Mouse (Mus musculus) induced T-regulatory cell, adult 2 months (primary cell): ENCODE data around the gene Ros1.

Source experiments
- DNase-seq: peaks from one replicate; pipeline ENCODE4 v3.0.0-alpha.2; 2012; ENCODE audit warnings: low read depth

Gene Ros1

DNA sequence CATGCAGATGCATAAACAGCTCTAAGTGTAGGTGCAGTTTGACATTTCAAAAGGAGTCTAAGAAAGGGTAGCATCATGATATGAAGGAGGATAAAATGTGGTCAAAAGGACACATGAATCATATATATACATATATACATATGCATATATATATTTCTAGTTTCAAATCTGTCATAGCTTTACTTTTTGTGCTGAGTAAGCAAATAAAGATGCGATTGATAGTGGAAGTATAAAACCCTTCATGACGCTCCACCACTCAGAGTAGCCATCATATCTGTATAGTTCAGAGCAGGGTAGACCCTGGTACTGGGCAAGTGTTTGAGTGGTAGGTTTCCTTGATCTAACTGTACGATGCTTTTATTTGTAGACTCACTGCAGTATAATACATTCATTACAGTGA lies 35.3 kb downstream of the Ros1 start:
- DNase-seq: no peak

DNA sequence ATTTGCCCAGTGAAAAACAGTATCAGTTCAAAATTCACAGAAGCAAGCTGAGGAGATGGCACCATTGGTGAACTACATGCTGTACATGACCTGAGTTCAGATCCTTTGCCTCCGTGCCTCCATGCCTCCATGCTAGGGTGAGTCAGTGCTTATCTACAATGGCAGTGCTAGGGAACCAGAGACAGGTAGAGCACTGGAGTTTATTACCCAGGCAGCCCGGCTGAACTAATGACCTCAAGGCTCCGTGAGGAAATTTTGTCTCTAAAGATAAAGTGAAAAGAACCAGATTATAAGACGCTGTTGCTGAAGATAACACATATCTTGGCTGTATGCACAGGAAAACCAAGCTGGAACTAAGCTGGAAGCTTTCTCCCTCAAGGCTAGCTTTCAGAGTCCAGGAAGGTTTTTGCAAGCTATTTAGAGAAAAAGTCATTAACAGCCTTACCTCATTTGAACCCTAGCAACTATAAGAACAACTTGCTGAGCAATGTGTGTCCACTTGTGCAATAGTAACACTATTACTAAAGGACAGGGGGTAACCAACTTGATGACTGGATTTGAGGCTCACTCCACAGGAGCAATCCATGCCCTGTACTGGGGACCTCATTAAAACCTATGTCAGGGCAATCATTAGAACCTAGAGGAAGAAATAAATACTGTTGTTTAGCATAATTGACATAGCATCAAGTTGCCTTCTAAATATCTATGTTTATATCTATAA lies 61.5 kb downstream of the Ros1 start:
- DNase-seq: no peak

DNA sequence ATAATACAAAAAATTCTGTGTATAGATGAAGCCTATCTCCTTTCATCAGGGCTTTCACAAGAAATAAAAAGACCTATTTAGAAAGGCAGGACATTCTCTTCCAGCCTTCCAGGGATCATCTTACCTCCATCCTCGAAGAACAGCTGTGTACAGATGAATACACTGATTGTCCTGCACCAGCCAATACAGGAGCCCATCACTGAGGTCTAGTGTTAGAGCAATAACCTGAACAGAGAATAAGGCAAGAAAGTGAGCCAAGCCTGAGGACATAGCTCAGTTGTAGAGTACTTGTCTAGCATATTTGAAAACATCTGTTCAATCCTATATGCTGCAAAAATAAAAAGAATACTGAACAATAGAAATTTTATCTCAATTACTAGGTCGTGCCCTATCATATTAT lies 64.3 kb downstream of the Ros1 start:
- DNase-seq: no peak

DNA sequence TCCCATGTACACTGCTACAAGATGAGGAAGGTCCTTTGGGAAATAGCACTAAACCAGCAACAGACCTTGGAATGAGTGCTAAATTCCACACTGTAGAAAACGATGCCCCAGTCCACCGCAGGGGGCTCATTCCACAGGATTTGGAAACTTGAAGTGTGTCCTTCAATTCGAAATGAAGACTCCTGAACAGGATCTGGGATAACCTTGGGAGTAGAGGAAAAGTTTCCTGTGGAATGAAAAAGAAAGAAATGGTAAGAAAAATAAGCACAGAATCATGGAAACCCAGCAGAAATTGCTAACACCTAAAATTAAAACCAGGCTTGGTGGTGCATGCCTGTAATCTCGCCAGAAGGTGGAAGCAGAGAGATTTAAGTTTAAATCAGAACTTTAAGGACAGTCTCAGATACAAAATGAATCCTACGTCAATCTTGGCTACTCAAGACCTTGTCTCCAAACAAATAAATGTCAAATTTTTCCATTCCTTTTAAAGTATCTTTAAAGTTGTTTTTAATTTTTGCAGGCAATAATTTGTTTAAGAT lies 66.1 kb downstream of the Ros1 start:
- no peak for DNase-seq

DNA sequence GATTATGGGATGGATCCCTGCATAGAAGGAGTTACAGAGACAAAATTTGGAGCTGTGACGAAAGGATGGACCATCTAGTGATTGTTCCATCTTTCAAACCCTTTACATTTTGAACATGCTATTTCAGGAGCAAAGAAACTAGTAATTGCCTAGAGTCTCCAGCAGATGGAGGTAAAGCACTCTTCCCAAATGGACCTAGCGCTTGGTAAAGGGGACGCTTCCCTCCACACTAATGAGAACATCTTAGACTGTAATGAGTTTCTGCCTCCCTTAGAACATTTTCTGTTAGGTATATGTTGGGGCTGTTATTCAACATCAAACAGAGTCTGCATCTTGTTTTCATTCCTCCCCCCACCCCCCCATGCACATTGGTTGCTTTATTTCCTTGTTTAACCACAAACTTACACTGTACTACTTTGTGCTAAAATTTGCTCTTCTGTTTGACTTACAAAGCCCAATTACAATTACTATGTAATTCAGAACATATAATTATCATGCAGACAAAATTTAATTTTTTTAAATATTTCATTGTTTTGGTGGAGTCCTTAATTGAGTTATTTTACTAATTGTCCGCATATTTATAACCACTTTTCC lies 88.8 kb downstream of the Ros1 start:
- DNase-seq: peak; percentile 36

DNA sequence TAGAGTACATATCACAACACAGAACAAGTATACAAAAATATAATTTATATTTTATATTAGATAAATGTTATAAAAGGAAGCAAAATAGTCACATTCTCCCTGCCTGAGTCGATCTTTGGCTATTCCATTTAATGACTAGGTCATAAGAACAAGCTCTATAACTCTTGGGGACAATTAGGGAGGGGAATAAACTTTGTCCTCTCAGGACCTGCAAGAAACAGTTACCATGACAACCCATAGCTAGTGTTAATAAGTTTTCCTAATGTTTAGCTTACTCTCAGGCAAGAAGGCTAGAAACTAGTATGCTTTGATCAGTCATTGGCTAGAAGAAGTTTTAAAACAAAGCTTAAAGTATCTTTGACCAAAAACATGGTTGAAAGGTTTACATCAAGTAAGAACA lies 93.8 kb downstream of the Ros1 start:
- no peak for DNase-seq

DNA sequence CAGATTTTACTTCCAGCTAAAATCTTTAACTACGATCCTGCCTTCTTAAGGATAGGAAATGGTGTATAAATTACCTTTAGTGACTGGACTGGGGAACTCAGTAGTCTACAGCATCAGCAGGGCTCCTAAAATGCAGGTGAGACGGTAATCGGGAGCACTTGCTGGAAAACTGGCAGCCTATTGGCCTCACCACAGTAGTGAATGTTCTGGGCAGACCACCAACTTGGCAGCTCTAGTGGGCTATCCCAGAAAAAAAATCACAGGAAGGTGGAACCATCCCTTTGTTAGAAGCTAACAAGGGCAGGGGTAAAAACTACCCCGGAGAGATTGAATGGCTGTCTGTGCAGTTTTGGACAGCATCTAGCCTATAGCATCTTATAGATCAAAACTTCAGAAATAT lies 102.9 kb downstream of the Ros1 start:
- DNase-seq: no peak

DNA sequence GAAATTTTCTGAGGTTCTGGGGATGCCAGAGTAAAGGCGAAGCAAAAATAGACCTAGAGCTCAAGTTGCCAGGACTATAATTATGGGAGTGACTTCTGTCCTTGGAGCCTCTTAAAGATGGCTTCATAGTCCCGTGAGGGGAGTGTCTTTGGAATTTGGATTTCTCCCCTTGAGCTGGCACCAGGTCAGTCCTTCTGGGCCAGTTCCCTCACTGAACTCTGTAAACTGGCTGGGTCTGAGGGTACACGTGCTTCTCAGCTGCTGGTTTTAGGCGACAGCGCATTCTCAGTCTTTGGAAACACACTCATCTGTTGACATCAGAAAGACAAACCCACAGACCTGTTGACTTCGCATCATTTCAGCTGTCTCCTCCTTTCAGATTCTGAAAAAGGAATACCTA lies 108.4 kb downstream of the Ros1 start:
- DNase-seq: no peak

DNA sequence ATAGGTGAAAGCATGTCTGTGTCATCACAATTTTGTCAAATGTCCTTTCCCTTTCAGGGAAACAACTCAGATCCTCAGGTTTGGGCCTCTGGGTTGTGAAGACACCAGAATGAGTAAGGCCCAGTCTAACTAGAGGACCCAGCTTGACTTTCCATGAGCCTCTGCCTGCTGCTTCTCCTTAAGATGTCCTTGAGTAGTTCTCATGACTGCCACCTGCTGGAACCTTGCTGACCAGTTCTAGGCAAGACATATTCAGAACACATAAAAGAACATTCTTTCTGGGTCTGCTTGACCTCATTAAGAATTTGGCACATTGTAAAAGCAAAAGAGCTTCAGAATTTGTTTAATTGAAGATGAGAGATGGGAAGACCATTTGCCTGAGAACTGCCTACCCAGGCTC lies 122.6 kb downstream of the Ros1 start:
- DNase-seq: peak; percentile 4

DNA sequence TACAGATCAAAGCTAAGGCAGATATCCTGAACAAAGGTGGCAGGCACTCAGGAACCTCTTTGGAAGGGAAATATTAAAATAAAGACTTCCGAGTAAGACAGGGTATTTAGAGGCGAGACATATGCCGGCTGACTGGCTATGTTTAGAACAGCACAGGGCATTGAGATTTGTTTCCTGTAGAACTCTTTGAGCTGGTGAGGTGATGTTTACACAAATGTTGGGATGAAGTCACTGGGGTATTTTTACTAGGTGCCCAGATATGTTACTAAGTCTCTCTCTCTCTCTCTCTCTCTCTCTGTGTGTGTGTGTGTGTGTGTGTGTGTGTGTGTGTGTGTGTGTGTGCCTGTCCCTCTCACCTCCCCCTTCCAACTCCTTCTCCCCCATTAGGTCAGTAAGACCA lies 146.8 kb downstream of the Ros1 start:
- no peak for DNase-seq

DNA sequence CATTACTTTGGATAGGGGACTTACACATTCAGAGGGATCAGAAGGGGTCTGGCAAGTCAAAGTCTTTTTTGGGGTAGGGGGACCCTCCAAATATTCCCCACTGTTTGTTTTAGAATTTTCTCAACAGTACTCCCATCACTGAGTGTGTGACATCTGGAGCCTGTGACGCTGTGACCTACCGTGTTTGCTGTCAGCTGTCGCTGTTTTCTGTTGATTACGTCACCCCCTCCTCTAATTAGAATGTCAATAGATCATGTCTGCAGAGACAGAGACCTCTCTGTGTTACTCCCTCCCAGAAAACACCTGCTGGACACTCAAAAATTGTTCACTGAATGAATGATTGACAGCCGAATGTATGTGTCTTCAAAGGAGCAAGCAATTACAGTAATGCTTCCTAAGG lies 152.0 kb downstream of the Ros1 start:
- no peak for DNase-seq

DNA sequence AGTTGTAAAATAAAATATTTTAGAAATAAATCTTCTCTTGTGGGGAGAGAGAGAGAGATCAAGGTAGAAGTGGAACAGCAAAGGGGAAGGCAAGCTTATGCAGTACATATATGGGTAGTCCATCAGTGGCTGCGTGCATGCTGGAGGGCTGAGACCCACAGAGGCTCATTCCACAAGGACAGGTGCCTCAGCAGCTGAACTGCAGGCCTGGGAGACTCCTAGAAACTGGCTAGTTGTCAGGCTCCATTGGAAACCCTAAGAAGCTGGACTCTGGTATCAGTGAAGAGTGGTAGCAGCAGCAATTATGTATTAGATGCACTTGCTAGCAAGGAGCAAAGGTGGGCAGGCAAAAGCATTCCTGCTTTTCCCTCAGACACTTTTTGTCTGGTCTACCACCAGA lies 155.7 kb downstream of the Ros1 start:
- DNase-seq: no peak

DNA sequence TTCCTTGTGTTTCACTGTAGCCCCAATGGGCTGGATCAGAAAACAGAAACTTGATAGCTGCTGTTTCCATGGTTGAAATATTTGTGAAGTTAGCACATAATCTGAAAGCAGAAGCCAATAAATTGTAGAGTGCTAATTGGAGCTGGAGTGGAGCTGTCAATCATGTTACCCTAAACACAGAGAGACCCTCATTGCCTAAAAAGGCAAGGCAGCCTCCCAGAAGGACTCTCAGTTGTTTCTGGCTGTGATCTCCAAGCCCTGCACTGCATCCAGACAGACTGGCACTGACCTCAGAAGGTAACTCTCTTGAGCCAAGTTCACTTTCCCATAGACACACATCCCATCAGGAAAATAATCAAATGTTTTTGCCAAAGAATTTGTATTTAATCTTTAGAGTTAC lies 161.3 kb downstream of the Ros1 start:
- DNase-seq: no peak

DNA sequence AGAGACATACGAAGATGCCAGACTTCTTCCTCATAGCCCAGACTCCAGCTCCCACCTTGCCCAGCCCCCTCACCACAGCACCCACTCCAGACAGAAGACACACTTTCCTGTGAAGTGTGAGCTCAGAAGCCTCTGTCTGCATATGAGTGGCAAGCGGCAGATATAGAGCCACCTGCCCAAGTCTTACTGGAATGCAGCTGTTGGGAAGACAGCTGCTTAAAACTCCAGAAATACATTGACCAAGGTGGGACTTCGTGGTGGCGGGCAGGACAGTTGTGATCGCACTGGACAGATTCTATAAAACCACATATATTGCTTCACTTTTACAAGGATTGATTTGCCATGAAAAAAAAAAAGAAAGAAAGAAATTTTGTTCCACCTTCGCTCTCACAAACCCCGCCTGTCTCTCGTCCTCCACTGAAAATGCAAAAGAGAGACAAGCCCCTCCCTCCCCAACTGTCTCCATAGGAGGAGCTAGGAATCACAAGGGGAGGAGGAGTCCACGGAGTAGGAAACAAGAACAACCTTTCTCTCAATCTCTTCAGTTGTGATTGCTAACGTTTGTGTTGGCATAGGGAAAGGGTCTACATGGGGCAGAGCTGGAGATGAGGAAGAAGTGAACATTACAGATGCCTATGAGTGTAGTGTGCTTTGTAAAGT lies 165.5 kb downstream of the Ros1 start:
- DNase-seq: no peak

DNA sequence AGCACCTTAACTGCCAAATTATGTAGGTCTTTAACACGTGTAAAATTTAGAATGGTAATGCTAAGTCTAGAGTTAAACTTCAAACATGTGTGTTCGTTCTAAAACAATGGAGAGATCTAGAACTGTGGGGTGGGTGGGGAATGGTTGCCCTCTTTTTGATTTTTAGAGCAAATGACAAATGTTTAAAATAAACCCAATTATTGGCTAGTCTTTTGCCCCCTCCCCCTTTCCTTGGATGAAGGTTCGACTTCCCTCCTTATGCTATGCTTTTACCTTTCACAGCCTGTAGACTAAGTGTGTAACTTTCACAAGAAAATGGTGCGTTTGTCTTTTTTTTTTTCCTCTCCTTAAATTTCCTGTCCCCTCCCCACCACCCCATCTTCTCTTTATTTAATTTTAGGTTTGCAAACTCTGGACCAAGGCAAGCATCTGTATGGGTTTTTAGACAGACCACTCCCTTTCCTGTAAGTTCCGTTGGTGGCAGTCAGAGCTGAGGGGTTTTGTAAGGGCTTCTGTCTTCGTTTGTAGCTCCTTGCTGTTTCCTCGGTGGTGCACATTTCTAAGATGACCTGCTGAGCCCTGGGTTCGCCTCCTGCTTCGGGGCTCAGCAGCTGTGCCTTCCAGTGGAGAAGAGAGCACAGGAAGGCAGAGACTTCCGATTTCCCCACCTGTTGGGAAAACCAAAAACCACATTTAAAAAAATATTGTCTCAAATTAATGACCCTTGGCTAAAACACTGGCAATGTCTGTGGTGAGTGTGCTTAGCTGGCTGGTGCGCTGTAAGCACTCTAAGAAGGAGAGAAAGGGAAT lies 166.3 kb downstream of the Ros1 start:
- DNase-seq: no peak

DNA sequence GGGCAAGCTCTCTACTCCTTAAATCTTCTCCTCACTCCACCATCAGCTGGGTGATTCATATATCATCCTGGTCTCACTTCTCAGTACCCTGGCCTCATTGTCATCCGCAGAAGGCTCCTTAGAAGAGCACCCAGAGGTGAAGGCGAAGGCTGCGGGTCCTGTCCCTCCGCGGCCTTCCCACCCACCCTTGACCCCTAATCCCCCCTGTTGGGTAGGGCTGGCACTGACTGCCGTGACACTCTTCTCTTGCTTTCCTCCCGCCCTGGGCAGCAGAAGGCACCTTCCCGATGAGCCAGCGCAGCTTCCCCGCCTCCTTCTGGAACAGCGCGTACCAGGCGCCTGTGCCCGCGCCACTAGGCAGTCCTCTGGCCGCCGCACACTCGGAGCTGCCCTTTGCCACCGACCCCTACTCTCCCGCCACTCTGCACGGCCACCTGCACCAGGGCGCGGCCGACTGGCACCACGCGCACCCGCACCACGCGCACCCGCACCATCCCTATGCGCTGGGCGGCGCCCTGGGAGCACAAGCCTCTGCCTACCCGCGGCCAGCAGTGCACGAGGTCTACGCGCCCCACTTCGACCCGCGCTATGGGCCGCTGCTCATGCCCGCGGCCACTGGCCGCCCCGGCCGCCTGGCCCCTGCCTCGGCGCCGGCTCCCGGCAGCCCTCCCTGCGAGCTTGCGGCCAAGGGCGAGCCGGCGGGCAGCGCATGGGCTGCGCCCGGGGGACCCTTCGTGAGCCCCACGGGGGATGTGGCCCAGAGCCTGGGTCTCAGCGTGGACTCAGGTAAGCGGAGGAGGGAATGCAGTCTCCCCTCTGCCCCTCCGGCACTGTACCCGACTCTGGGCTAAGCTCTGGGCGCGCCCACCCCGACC lies 167.6 kb downstream of the Ros1 start:
- DNase-seq: no peak

DNA sequence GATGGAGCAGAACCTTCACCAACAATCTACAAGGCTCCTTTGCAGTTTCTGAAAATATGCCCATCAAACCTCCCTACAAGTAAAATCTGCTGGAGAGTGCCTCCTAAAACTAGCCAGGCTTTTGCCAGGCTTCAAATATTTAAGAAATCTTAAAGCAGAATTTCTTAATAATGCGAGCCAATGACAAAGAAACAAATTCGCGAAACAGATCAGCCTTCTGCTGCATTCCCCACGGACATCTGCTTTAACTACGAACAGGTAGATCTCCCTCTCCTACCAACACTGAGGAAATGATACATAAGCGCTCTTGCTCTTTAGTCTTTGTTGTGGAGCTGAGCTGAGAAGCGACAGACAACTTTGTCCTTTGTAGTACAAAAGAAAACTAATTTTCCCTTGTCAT lies 169.2 kb downstream of the Ros1 start:
- no peak for DNase-seq

DNA sequence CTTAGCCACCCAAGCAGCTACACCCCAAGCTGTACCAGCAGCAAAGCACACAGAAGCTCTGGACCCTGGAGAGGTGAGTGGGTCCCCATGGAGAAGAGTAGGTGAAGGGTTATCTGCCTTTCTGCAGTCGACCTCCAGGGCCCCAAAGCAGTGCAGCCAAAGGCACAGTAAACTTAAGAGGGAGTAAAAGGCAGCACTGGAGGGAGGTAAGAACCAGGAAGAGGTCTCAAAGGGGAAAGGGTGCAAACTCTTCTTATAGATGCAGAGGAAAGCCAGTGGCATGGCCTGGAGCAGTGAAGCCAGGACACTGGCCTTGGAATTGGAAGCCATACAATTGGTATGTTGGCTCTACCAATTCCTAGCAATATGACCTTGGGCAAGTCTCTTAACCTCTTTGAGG lies 169.8 kb downstream of the Ros1 start:
- no peak for DNase-seq

DNA sequence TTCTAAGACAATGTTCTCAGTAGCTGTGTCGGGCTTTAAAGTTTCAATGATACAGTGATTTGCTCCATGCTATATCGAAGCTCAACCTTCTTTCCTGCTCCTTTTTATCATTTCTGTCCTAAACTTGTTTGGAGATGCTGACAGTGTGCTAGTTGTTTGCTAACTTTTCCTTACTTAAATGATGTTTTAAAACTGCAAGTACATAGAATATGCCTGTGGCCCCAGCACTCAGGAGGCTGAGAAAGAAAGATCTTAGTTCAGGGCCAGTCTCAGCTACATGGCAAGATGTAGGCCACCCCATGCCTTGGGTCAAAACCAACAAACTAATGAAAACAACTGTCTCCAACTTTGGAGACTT lies 171.0 kb downstream of the Ros1 start:
- DNase-seq: no peak

DNA sequence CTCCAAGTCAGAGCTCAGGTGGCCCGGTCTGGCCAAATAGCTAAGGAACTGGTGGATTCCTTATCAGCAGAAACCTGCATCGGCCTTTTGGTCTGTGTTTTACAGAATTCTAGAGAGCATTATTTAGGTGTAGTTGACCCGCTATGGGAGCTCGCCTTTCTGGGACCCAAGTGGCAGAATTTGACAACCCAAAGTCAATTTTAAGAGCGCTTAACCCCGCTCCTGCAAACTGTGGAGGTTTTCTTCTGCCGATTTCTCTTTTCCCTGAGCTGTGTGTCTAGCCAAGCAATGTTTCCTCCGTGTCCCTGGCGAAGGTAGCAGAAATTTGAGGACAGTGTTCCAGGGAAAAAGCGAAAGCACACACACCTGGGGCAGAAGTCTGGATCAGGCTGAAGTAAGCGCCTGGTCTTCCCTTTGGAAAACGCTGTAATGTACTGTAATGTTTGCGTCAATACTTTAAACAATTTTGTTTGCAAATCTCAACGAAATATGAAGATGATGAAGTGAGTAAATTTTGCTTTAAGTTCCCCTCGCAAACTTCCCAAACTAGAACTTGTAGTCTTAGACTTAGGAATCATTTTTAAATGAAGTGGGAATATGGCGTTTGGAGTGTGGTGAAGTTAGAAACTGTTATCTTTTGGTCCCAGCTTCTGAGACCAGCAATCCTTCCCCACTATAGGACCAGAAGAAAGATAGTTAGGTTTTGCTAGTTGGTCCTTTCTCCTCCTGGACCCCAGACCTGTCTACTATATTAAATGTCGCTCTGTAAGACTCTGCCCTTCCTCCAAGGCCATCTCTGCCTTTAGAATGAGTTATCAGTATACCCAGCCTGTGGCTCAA lies 171.6 kb downstream of the Ros1 start:
- no peak for DNase-seq
